Mouse (Mus musculus) spleen, adult 2 months (tissue): ENCODE measurements around the gene Nkx6-2.

Experiments used
- CTCF ChIP-seq: fragments of 200-500 bp; IDR thresholded peaks from 2 replicates; pipeline ENCODE4 v1.5.1; 2011; ENCODE audit warnings: mild to moderate bottlenecking, inconsistent platforms; ENCODE audit not compliant: insufficient read depth, insufficient read length, insufficient replicate concordance; ENCODE audit errors: extremely low read depth
- POLR2A ChIP-seq: fragments of 200-500 bp; IDR thresholded peaks from 2 replicates; pipeline ENCODE4 v1.6.1; 2011; ENCODE audit warnings: low read depth, low read length, inconsistent platforms

DNA sequence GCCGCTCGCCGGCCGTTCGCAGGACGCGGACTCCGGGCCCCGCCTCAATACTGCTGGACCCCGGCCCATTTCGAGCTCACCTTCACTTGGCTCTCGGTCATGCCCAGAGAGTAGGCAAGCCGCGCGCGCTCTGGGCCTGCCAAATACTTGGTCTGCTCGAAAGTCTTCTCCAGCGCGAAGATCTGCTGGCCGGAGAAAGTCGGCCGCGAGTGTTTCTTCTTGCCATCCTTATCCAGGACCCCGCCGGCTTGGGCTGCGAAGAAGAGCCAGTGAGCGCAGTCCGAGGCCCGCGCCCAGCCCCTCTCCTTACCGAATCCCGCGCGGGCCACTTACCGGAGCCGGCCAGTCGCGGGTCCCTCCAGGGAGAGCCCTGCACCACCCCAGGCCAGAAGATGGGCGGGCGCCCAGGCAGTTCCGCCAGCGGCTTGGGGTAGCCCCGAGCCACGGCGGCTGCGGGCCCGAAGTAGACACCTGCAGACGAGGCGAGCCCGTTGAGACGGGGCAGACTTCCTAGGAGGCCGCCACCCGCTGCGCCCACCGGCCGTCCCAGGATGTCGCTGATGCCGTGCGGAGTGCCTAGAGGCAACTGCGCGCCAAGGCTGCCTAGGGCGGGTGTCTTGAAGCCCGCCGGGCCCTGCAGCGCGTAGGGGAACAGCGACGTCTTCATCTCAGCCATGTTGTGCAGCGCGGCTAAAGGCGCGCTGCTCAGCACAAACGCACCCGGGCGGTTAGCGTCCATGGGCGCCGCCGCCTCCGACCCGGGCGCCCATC, 611 bp downstream of the Nkx6-2 start:
- TF ChIP-seq CTCF = no peak
- no peak for TF ChIP-seq POLR2A
